Comparison of ENCODE assay signal across 1 mouse cellular context in genomic region chr6:51486731-51487130, GRCm38 (mm10).
TF ChIP-seq lines count a peak whose summit lies in the region.

No protein-coding gene starts in this region.

TF ChIP-seq in MEL, 35 proteins besides CTCF, POLR2A, EP300 and RAD21 (continued from another document):
- TF ChIP-seq CHD1 (IDR thresholded peaks at IDR 0.05; ENCODE audit: low read depth, low read length), result no peak
- no peak for TF ChIP-seq ETS1 (IDR thresholded peaks at IDR 0.05; ENCODE audit: low read depth, low read length)
- no peak for TF ChIP-seq KAT2A (conservative IDR thresholded peaks at IDR 0.05; ENCODE audit: low read depth, low read length)
- no peak for TF ChIP-seq HCFC1 (IDR thresholded peaks at IDR 0.05; ENCODE audit: low read depth, low read length)
- TF ChIP-seq USF1 (IDR thresholded peaks at IDR 0.05; ENCODE audit: low read depth, low read length), result no peak
- no peak for TF ChIP-seq BHLHE40 (IDR thresholded peaks at IDR 0.05; ENCODE audit: borderline replicate concordance, low read depth, low read length)
